Mouse (Mus musculus): ENCODE data around the gene Prss35. TPM values are rescaled to one million over a fixed set of nuclear protein-coding genes. Genes with fewer than 3 reads are reported as not detected.

Gene Prss35
- polyA plus RNA-seq, 1 experiment, result 0.12 TPM

DNA sequence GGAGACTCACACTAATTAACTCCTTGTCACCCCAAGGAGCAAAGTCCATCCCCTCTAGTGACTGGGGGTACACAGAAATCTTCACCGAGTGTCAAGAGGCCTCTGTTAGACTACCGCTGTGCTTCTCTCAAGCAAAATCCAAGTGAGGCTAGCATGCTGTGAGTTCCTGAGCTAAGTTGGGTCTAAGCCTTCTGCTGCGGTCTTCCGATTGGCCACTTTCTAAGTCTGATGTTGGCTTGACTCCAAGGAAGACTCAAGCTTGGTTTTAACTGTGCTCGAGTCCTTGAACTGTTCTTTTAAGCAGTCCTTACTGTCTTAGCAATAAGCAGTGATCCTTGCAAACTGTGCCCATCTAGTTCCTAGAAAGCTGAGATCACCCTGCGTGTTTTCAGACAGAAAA lies 45.7 kb downstream of the Prss35 start:
- H3K27ac ChIP-seq (ENCODE audit: insufficient read depth, low read length), result no peak overlapping the region
- no peaks in the 10 kb centered on the region for H3K27me3 ChIP-seq (ENCODE audit: control insufficient read depth, insufficient read depth, low read length)
- TF ChIP-seq POLR2A (IDR thresholded peaks at IDR 0.05; ENCODE audit: low read depth, low read length), result no peak
- TF ChIP-seq CTCF (IDR thresholded peaks at IDR 0.05; ENCODE audit: extremely low read depth, insufficient read depth, insufficient read length, insufficient replicate concordance), result no peak
- 82% methylated on average over 6 of the region's 6 CpGs for WGBS
- no peaks in the 10 kb centered on the region for H3K36me3 ChIP-seq (ENCODE audit: control insufficient read depth, insufficient read depth, low read length)
- no peak overlapping the region for H3K4me3 ChIP-seq (ENCODE audit: extremely low read depth, insufficient read depth, insufficient read length)
- DNase-seq (ENCODE audit: low read depth in 1 of 2, low spot score in 2 of 2), result no peak
- no peaks in the 10 kb centered on the region for H3K4me1 ChIP-seq (ENCODE audit: control insufficient read depth, insufficient read depth, insufficient read length)

DNA sequence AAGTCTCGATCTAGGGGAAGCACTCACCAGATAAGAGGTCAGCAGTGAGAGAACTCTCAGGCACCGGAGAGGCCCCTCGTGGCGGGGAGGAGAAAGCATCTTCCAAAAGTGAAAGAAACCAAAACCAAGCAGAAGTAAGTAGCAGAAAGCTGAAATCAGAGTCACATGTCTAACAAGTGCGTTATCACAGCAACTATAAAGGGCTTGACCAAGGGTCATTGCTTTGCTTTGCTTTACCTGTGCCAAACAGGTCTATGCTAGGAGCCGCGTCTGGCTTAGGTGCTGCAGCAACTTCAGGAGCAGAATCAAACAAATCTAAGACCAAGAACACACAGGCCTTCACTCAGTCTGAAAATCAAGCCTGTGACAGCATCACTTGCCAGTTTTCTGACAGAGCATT lies 48.5 kb downstream of the Prss35 start:
- TF ChIP-seq CTCF (IDR thresholded peaks at IDR 0.05; ENCODE audit: extremely low read depth, insufficient read depth, insufficient read length, insufficient replicate concordance) (no peak), POLR2A (IDR thresholded peaks at IDR 0.05; ENCODE audit: low read depth, low read length) (no peak)
- H3K4me1 ChIP-seq (ENCODE audit: control insufficient read depth, insufficient read depth, insufficient read length), result no peaks in the 10 kb centered on the region
- H3K4me3 ChIP-seq (ENCODE audit: extremely low read depth, insufficient read depth, insufficient read length), result no peak overlapping the region
- no peak for DNase-seq (ENCODE audit: low read depth in 1 of 2, low spot score in 2 of 2)
- WGBS, result 64% methylated on average over 7 of the region's 7 CpGs
- no peaks in the 10 kb centered on the region for H3K36me3 ChIP-seq (ENCODE audit: control insufficient read depth, insufficient read depth, low read length)
- H3K27me3 ChIP-seq (ENCODE audit: control insufficient read depth, insufficient read depth, low read length), result no peaks in the 10 kb centered on the region
- H3K27ac ChIP-seq (ENCODE audit: insufficient read depth, low read length), result no peak overlapping the region

DNA sequence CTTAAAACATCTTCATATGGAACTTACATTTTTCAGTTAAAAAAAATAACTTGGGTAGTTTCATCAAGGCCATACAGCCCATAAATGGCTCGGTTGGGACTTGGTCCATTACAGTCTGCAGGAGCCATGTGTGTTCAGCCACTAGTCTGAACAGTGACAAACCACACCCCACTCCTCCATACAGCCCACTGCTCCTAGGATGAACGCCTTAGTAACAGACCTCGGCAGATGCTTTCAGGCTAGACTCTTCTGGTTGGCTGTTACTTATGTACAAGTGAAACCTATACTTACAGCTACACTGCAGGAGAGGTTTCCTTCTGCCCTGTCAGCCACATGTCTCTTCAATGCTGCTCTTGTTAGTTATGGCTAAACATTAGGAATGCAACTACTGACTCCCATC lies 51.8 kb downstream of the Prss35 start:
- no peak for DNase-seq (ENCODE audit: low read depth in 1 of 2, low spot score in 2 of 2)
- Histone ChIP-seq H3K27me3 (ENCODE audit: control insufficient read depth, insufficient read depth, low read length) (no peaks in the 10 kb centered on the region), H3K4me3 (ENCODE audit: extremely low read depth, insufficient read depth, insufficient read length) (no peak overlapping the region), H3K4me1 (ENCODE audit: control insufficient read depth, insufficient read depth, insufficient read length) (no peaks in the 10 kb centered on the region), H3K36me3 (ENCODE audit: control insufficient read depth, insufficient read depth, low read length) (no peaks in the 10 kb centered on the region), H3K27ac (ENCODE audit: insufficient read depth, low read length) (no peak overlapping the region)
- TF ChIP-seq CTCF (IDR thresholded peaks at IDR 0.05; ENCODE audit: extremely low read depth, insufficient read depth, insufficient read length, insufficient replicate concordance), result no peak
- TF ChIP-seq POLR2A (IDR thresholded peaks at IDR 0.05; ENCODE audit: low read depth, low read length), result no peak
- WGBS, result 82% methylated on average over 3 of the region's 3 CpGs

DNA sequence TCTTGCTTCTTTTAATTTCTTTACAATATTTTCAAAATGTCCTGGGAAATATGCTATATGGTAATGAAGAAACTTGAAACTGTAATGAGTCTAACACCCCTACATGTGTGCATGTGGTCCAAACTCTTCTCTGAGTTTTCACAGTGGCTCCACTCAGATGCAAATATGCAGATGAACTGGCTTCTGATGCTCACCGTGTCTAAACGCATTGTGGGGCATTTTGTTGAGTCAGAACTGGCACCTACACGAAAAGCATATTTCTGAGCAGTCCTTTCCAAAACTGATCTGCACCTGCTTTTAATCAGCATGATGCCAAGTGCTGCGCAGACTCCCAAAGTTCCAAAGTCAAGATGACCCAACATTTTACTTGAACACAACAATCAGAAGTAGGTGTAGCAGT lies 54.1 kb downstream of the Prss35 start:
- no peak for DNase-seq (ENCODE audit: low read depth in 1 of 2, low spot score in 2 of 2)
- Histone ChIP-seq H3K4me3 (ENCODE audit: extremely low read depth, insufficient read depth, insufficient read length) (no peak overlapping the region), H3K36me3 (ENCODE audit: control insufficient read depth, insufficient read depth, low read length) (no peaks in the 10 kb centered on the region), H3K4me1 (ENCODE audit: control insufficient read depth, insufficient read depth, insufficient read length) (no peaks in the 10 kb centered on the region), H3K27me3 (ENCODE audit: control insufficient read depth, insufficient read depth, low read length) (no peaks in the 10 kb centered on the region), H3K27ac (ENCODE audit: insufficient read depth, low read length) (no peak overlapping the region)
- TF ChIP-seq POLR2A (IDR thresholded peaks at IDR 0.05; ENCODE audit: low read depth, low read length), result no peak
- no peak for TF ChIP-seq CTCF (IDR thresholded peaks at IDR 0.05; ENCODE audit: extremely low read depth, insufficient read depth, insufficient read length, insufficient replicate concordance)
- WGBS, result 83% methylated on average over 4 of the region's 4 CpGs

DNA sequence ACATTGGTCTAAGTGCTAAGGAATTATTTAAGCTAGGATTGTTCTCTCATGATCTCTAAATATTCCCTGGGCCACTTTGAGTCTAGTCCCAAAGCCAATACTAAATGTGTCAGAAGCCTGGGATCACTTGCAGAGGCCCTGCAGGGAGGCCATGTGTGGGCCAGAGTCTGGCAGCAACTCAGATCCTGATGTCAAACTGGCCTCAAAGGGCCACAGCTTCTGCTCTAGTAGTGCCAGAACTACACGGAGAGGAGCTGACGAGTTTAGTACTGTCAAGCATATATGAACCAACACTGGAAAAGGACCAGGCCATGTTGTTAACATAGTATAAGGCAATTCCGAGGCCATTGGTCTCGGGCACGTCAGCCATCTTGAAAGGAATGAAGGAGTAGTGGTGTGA lies 54.7 kb downstream of the Prss35 start:
- DNase-seq (ENCODE audit: low read depth in 1 of 2, low spot score in 2 of 2), result no peak
- Histone ChIP-seq H3K4me3 (ENCODE audit: extremely low read depth, insufficient read depth, insufficient read length) (no peak overlapping the region), H3K36me3 (ENCODE audit: control insufficient read depth, insufficient read depth, low read length) (no peaks in the 10 kb centered on the region), H3K27ac (ENCODE audit: insufficient read depth, low read length) (no peak overlapping the region), H3K27me3 (ENCODE audit: control insufficient read depth, insufficient read depth, low read length) (no peaks in the 10 kb centered on the region), H3K4me1 (ENCODE audit: control insufficient read depth, insufficient read depth, insufficient read length) (no peaks in the 10 kb centered on the region)
- WGBS, result 93% methylated on average over 5 of the region's 5 CpGs
- TF ChIP-seq POLR2A (IDR thresholded peaks at IDR 0.05; ENCODE audit: low read depth, low read length) (no peak), CTCF (IDR thresholded peaks at IDR 0.05; ENCODE audit: extremely low read depth, insufficient read depth, insufficient read length, insufficient replicate concordance) (no peak)

DNA sequence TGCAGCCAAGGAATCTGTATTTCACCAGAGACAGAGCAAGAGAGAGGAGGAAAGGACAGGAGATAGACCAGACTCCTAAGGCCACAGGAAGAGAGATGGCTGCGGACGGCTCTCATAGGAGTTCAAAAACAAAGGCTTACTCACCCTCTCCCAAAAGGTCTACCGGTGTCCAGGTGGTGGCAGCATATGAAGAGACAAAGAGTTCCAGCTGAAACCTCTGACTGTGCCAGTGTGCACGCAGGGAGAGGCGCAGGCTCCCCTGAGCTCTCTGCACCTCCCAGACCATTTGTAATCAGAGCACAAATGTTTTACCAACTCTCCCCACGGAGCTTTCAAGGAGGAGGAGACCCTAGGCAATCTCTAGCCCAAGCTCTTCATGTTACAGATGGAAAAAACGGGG lies 55.2 kb downstream of the Prss35 start:
- Histone ChIP-seq H3K36me3 (ENCODE audit: control insufficient read depth, insufficient read depth, low read length) (no peaks in the 10 kb centered on the region), H3K4me3 (ENCODE audit: extremely low read depth, insufficient read depth, insufficient read length) (no peak overlapping the region), H3K27me3 (ENCODE audit: control insufficient read depth, insufficient read depth, low read length) (no peaks in the 10 kb centered on the region), H3K4me1 (ENCODE audit: control insufficient read depth, insufficient read depth, insufficient read length) (no peaks in the 10 kb centered on the region), H3K27ac (ENCODE audit: insufficient read depth, low read length) (no peak overlapping the region)
- TF ChIP-seq POLR2A (IDR thresholded peaks at IDR 0.05; ENCODE audit: low read depth, low read length), result no peak
- 57% methylated on average over 7 of the region's 7 CpGs for WGBS
- DNase-seq (ENCODE audit: low read depth in 1 of 2, low spot score in 2 of 2), result no peak

DNA sequence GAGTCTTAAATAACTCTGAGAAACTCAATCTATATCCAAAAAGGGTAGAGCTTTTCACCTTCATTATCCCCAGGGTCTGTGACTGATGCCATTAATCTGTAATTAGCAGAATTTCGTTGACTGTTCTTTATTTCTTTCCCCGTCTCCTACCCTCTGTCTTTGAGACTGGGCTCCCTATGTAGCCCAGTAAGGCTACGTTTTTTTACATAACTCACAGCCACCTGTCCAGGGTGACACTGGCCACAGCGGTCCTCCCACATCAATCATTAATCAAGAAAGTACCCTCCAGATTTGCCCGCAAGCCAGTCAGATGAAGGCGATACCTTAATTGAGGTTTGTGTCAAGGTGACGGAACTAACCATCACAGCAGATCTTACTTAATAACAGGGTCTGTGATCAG lies 55.6 kb downstream of the Prss35 start:
- H3K4me3 ChIP-seq (ENCODE audit: extremely low read depth, insufficient read depth, insufficient read length), result no peak overlapping the region
- no peaks in the 10 kb centered on the region for H3K36me3 ChIP-seq (ENCODE audit: control insufficient read depth, insufficient read depth, low read length)
- 84% methylated on average over 7 of the region's 7 CpGs for WGBS
- no peaks in the 10 kb centered on the region for H3K4me1 ChIP-seq (ENCODE audit: control insufficient read depth, insufficient read depth, insufficient read length)
- no peak for DNase-seq (ENCODE audit: low read depth in 1 of 2, low spot score in 2 of 2)
- no peak overlapping the region for H3K27ac ChIP-seq (ENCODE audit: insufficient read depth, low read length)
- H3K27me3 ChIP-seq (ENCODE audit: control insufficient read depth, insufficient read depth, low read length), result no peaks in the 10 kb centered on the region
- TF ChIP-seq POLR2A (IDR thresholded peaks at IDR 0.05; ENCODE audit: low read depth, low read length) (no peak), CTCF (IDR thresholded peaks at IDR 0.05; ENCODE audit: extremely low read depth, insufficient read depth, insufficient read length, insufficient replicate concordance) (no peak)

Data from spleen, adult 2 months (tissue).